Mouse (Mus musculus) thymus, postnatal 36 days (tissue): ENCODE measurements around the gene Cfap99.

Experiments
- DNase-seq, 2 experiments: peaks; one replicate each; pipeline ENCODE4 v3.0.0; 2022; ENCODE audit warnings: mixed read lengths in 2 of 2

The Cfap99 gene

DNA sequence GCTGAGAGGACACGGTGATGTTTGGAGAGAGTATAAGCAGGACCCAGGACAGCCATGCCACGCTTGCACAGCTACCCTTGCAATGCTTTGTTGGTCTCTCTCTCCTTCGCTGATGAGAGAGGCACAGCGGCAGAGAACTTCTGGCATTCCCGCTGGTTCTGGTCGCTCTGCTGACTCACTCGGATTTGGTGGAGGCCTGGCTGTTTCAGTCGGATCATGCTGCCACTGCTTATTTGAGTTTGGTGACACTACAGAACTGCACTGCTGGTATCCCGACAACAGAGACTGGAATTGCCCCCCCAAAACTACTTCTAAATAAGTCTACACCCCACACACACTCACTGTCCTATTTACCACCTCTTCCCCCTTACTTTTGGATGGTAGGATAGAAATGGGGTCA, 9.2 kb upstream of the Cfap99 start:
- no peak for DNase-seq

- no peak for DNase-seq
Measured at GRCm38 (mm10) chr5:34280976-34281375, 7.4 kb upstream of the Cfap99 start.

DNA sequence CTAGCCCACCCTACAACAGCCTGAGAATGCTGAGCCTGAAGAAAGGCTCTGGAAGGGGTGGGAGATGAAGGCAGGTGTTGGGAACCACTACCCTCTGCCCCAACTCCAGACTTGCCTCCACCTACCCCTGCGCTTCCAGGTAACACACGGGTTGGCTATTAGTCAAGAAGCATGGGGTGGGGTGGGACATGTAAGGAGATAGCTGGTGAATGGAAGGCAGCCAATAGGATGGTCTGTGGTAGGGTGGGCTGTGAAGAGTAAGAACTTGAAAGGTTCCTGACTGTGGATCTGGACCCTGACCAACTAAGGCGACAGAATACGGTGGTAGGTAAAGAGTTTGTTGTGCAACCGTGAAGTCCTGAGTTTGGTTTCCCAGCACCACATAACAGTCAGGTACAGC, 5.0 kb upstream of the Cfap99 start:
- DNase-seq: no peak

GRCm38 (mm10) chr5:34284156-34284750, 4.1 kb upstream of the Cfap99 start:
- no peak for DNase-seq

- no peak for DNase-seq
Measured at GRCm38 (mm10) chr5:34285285-34285684, 3.1 kb upstream of the Cfap99 start.

DNA sequence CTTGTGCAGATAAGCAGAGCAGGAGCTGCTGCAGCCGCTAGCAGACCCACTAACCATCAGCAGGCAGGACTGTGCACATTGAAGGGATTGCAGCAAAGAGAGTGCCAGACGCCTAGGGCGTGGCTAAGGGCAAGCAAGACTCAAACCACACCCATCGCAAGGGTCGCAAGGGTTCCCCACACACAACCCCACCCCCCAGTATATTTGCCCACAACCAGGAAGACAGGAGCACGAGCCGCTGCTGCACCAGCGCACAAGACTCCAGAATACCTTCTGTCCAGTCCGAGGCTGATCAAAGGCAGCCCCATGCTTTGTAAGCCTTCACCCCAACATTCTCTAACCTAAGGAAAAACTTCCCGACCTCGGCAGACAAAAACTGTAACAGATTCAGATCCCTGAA, 1.9 kb upstream of the Cfap99 start:
- DNase-seq: no peak

GRCm38 (mm10) chr5:34287001-34287837, 1.2 kb upstream of the Cfap99 start:
- DNase-seq: no peak

DNA sequence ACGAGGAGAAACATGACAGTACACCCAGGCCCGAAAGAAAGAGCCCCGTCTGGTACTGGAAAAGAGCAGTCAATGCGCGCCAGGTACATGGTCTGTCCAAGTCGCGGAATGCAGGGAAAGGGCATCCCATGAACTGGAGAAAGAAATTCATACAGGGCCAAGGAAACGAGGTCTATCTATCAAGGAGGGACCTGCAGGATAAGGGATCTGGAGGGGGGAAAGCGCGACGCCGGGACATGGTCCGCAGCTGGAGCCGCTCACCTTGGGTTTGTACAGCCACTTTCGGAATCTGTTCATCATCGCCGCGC, 608 bp upstream of the Cfap99 start:
- DNase-seq: no peak

DNA sequence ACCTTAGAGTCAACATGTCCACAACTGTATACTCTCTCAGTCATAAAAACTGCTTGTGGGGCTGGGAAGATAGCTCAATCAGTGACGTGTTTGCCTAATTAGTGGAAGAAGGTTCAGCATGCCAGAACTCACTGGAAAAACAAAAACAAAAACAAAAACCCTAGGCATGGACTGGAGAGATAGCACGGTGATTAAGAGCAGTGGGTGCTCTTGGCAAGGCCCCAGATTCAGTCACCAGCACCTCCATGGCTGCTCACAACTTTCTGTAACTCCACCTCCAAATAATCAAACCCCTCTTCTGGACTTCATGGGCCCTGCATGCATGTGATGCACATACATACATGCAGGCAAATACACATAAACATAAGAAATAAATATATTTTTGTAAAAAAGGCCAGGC, 886 bp downstream of the Cfap99 start:
- DNase-seq: no peak

DNA sequence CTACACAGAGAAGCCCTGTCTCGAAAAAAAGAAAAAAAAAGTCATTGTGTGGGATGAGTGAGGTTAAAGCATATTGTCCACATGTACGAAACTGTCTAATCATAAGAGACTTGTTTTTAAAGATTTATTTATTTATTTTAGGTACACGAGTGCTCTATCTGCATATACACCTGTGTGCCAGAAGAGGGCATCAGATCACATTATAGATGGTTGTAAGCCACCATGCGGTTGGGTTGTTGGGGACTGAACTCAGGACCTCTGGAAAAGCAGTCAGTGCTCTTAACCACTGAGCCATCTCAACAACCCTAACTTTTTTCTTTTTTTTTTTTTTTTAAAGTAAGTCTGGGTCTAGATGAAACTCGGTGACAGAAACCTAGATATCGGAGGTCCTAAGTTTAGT, 5.0 kb downstream of the Cfap99 start:
- no peak for DNase-seq

GRCm38 (mm10) chr5:34294696-34295095, 6.3 kb downstream of the Cfap99 start:
- DNase-seq: no peak

DNA sequence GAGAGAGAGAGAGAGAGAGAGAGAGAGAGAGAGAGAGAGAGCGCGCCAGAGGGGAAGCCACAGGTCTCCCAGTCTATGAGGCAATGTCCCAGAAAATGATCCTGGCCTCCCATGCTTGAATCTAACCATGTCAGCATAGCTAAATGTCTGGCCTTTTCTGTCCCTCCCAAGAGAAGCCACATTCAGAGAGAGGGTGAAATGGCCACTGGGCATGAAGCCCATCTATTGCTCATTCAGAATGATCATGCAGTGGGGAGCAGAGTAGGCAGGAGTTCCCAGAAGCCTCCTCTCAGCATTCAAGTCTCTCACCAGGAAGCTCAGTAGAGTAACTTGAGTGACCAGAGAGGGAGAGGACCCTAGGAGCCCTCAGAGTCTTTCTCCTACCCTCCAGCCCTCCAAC, 6.7 kb downstream of the Cfap99 start:
- no peak for DNase-seq

DNA sequence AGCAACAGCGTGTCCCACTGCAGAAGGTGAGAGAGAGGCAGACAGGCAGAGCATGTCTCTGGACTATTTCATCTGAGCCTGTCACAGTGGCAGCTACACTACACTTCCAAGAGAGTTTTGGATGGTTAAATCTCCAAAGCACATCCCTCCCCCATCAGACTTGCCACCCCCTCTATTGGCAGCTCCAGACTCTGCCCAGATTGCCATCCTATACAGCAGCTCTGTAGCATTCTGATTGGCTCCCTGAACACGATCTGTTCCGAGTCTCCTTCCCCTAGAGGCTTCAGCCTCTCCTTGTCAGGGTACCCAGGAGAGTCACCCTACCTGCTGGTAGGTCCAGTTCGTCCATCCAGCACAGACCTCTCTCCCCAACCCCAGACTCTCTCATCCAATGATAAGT, 9.7 kb downstream of the Cfap99 start:
- DNase-seq: no peak

- no peak for DNase-seq
Measured at GRCm38 (mm10) chr5:34298937-34299535, 10.6 kb downstream of the Cfap99 start.

DNA sequence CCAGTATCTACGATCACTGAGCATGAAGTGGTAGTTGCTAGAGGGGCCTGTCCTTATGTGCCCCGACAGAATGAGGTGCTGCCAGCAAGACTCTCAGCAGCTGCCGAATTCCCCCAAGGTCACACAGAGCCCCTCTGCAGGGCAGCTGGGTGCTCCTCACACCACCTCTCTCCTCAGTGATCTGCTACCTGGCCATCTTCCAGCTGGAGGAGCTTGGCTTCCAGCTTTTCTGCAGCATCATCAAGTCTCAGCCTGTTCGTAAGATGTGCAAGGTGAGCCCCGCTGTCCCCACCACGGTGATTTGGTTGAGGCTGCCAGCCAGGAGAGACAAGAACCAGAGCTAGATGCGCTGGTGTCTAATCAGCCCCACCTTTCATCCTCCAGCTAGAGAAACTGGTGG, 14.0 kb downstream of the Cfap99 start:
- no peak for DNase-seq

GRCm38 (mm10) chr5:34309016-34309415, 20.6 kb downstream of the Cfap99 start:
- DNase-seq: no peak

DNA sequence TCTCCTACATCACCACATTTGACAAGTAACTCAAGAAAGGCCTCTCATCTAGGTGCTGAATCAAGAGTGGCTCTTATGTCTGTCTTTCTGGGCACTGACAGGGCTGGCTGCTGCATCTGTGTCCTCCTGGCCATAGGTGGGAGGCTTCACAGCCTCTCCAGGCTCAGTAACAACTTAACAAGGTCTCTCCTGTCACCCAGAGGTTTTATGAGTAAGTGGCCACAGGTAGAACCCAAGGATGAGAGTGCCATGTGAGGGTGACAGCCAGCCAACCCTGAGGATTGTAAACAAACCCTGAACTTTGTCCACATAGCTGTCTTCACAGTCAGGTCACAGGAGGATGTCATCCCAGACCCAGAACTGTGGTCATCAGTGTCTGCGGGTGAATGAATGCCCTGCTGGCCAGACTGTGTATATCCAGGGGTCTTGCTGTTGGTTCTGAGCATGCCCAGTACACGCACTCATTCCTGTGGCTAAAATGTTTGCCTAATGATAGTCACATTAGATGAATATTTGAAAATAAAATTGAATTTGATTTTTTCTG, 31.2 kb downstream of the Cfap99 start:
- no peak for DNase-seq

DNA sequence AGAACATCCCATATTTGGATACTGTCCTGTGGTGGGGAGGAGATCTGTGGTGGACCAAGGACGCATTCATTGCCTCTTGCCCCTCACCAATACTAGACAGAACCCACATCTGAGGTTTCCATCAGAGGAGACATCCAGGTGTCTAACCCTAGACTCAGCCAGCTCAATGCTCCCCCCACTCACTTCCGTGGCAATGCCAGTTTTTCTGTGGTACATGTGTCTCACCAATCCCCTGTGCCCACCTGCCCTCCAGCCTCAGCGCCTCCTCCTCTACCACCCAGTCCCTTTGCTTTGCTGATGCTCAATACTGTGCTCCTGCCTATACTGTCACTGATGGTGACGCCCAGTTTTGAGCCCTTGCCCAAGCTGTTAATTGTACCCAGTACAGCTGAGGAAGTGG, 32.8 kb downstream of the Cfap99 start:
- DNase-seq: peak; percentile 37 to 59

- no peak for DNase-seq
Measured at GRCm38 (mm10) chr5:34325286-34325685, 36.9 kb downstream of the Cfap99 start.

- no peak for DNase-seq
Measured at GRCm38 (mm10) chr5:34326249-34326691, 37.9 kb downstream of the Cfap99 start.

- DNase-seq: peak; percentile 39 to 64
Measured at GRCm38 (mm10) chr5:34326875-34327576, 38.6 kb downstream of the Cfap99 start.

- no peak for DNase-seq
Measured at GRCm38 (mm10) chr5:34330136-34330535, 41.7 kb downstream of the Cfap99 start.

GRCm38 (mm10) chr5:34334081-34334480, 45.7 kb downstream of the Cfap99 start:
- DNase-seq: no peak
